Mouse (Mus musculus) retina, postnatal 1 day (tissue): ENCODE results near the gene Cecr2.
"Not testable (repeated sequence)": the region's sequence is repeated elsewhere in the genome, so short reads cannot be mapped to it uniquely, and the experiment has no call there.

Experiments used
- DNase-seq: peaks from one replicate; pipeline ENCODE4 v3.0.0-alpha.2; 2012

Cecr2 gene

DNA sequence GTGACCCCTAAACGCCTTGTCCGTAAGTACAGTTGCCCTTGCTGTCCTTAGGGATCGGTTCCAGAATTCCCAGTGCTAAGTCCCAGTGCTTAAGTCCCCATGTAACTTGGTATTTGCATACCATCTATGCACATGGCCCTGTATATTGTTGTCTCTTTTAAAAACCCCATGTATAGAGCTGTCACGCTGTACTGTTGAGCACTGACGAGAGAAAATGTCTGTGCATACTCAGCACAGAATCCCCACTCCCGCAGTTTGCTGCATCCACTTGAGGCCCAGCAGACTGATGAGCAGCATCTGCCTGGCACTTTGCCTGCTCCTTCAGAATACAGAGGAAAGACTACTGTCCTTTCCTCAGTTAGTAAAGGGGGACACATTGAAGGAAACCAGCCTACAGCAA, 107.6 kb downstream of the Cecr2 start:
- DNase-seq: no peak

DNA sequence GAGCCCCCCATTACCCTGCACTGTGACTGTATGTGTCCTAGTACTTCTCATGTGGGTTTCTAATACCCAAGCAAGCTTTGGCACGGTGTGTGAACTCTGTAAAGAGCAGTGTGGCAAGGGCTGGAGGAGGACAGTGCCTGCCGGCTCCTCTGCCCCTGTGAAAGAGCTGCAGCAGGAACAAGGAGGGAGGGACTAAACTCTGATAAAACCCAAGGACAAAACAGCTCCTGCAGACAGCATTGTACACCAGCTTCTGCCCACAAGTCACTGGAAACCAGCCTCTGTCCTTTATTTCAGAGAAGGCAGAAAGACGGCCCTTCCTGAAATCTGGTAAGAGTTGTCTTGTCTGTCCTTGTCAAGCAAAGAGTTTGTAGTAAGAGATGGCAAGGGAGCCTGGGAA, 110.1 kb downstream of the Cecr2 start:
- no peak for DNase-seq

DNA sequence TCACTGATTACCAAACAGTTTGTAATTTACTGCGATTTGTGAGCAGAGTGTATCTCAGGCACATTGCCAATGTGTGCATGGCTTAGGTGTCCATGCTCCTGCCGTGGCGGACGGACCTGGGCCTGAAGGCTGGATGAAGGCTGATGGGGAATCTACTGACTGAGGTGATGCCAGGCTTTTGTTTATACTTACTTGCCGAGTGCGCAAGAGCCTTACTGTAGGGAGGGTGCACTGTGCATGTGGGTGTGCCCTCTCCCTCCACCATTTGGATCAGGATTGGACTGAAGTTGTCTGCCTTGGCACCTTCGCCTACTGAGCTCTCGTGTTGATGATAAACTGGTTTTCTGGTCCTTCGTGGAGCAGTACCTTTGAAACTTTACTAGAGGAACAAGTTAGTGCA, 111.4 kb downstream of the Cecr2 start:
- DNase-seq: no peak

DNA sequence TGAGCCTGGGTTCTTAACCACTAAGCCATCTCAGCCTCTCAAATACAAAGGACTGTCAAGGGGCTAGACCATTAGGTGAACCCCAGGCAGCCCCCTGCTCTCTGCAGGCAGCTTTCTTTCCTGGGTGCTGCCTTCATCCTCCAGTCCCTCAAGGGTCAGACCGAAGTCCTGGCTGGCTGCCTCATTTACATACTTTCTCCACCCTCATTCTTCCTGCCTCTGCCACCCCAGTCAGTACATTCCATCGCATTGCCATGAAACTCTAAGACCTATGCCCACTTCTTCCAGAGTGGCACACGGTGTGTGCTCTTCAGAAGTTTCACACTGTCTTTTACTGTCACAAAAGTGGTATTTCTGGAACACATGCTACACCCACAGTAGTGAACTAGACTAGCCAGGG, 112.1 kb downstream of the Cecr2 start:
- DNase-seq: no peak

DNA sequence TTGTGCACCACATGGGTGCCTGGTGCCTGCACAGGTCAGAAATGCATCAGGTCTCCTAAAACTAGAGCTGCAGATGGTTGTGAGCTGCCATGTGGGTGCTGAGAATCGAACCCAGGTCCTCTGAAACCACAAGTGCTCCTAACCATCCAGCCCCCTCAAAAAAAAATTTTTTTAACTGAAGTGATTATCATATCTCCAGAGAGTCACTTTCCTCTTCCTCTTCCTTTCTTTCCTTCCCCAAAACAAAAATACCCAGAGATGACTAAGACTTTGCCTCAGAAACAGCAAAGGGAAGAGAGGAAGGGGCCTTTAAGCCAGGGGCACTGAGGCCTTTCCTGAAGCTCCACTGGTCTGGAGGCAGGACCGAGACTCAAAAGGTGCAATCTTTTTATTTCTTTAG, 116.8 kb downstream of the Cecr2 start:
- DNase-seq: no peak

DNA sequence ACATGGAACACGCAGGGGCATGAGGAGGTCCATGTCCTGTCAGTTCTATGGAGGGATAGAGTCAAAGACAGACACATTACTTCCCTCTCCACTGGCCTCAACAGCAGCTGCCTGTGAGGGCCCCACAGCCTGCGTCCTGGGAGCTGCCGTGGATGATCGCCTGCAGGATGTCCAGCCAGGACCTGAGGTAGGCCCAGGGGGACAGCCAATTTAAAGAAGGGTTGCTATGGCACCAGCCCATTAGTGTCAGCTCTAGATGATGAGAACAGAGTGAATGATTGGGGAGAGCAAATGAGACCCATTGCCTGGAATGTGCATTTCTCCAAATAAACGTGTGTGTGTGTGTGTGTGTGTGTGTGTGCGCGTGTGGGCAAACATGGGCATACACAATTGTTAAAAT, 118.2 kb downstream of the Cecr2 start:
- peak; percentile 46 for DNase-seq

DNA sequence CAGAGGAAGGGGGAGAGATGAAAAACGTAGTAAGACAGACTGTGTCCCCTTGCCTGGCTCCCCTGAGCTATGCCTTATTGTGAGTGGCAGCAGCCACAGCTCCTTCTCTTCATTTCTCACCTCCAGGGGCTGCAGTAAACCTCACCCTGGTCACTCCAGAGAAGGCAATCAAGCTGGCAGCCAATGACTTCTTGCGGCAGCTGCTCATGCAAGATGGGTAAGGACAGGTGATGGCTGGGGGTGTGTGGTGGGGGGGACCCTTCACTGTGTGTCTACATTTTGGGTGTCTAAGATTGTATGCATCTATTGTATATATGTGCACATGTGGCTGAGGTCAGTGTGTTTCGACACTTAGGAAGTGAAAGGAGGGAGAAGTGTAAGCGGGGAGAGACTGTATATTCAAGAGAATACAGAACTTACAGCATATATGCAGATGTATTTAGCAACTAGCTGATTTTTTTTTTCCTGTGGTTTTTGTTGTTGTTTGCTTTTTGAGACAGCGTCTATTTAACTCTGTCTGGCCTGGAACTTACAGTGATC, 122.0 kb downstream of the Cecr2 start:
- DNase-seq: no peak

DNA sequence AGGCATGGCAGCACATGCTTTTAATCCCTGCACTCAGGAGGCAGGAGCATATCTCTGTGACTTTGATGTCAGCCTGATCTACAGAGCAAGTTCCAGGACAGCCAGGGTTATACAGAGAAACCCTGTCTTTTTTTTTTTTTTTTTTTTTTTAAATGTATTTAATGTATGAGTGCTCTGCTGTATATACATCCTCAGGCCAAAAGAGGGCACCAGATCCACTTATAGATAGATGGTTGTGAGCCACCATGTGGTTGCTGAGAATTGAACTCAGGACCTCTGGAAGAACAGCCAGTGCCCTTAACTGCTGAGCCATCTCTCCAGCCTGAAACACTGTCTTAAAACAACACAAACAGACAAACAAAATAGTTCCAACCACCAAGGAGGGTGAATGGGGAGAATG, 122.7 kb downstream of the Cecr2 start:
- DNase-seq: peak; percentile 39

DNA sequence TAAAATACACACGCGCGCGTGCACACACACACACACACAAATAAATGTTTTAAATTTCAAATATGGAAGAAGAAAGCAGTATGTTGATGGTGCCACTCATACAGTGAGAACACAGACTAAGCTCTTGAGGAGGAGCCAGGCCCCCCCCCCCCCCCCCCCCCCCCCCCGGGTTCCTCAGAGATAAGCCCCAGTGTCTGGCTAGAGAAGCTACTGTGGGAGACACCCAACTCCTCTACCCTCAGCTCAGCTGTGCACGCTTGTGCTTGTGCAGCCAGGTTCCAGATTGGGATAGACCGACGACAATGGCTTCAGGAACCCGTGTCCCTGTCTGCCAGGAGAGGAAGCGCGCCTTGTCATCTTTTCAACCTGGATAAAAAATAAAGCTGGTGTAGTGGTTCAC, 124.0 kb downstream of the Cecr2 start:
- DNase-seq: no peak

DNA sequence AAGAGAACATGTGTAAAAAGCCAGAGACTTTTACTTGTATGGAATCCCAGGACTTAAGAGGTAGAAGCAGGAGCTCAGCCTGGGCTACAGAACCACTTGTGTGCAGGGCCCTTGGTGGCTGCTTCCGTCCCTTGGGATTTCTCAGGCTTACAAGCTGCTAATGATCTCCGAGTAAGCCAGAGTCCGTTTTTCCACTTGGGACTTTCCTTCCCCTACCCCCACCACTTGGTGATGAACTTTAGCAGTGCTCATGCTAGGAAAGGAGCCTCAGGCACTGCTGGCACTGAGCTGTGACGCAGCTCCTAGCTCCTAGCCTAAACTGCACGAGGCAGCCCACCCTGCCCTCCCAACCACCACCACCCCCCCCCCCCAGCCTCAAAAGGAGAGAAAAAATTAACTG, 124.5 kb downstream of the Cecr2 start:
- no peak for DNase-seq

DNA sequence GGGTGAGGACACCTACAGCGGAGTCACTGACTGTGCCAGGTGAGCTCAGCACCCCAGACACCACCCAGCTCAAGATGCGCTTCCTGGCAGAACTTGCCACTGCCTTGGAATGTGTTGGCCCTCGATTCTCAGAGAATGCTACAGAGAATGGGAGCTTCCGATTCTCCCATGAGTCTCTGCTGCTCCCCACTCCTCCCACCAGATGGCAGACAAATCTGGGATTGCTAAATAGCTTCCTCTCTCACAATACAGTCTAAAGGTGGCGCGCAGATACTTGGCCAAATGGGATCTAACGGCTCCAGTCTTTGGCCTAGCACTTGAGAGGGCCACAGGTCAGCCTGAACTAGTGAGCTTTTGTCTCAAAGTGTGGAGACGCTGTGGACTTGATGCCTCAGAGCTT, 126.8 kb downstream of the Cecr2 start:
- DNase-seq: peak; percentile 34

DNA sequence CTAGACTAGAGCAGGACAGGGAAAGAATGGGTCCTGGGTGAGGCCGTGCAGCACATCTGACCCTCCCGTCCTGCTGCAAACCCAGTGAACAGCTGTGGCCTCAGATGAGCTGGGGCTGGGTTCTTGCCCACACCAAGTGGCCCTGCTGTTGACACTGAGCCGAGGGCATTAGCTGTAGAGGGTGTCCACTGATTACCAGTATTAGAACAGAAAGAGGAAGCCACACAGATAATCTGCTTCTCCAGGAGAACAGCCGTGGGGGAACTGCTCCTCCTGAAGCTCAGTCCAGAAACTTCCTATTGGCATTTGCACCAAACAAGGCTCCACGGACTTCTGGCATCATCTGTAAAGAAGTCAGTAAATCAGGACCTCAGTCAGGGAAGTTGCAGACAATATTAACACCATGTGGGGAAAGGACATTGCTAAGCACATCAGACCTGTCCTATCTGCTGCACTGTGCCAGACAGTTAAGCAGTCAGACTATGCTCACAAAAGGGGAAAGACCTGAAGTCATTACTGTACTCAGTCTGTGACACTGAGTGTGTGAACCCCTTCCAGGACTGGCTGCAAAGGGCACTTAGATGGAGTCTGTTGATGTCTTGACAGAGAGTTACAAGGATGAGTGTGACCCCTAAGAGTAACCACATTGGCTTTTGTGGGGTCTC, 129.4 kb downstream of the Cecr2 start:
- peak; percentile 38 for DNase-seq

DNA sequence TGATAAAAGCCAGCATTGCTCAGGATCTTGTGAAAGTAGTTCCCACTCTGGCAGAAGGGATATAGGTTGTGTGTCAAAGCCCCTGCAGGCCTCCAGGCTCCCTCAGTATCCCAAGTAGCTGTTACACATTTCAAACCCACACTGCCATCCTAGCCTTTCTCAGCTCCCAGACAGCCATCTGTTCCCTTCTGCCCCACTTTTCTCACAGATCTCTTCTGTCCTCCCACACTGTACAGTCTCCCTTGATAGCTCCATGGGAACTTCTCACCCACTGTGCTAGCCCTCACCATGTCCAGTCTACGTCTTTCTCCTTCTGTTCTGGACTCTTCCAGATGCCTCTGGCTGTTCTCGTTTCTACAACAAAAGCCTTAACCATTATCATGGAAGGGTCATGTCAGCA, 129.9 kb downstream of the Cecr2 start:
- DNase-seq: no peak

DNA sequence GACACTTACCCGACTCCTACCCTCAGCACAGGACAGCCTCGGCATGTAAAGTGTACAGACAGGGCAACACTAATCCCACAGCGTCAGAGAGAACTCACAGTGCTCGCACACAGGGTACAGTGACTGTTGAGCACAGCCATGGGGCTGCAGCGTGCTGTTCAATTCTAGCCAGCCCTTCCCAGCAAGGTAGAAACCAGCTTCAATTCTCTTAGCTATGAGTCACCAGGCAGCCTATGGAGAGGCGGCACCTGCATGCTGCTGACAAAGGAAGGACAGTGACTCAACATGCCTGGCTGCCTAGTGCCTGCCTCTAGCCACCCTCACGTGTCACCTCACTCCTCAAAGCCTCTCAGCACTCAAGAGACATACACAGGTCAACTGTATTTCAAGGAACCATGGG, 131.8 kb downstream of the Cecr2 start:
- no peak for DNase-seq

DNA sequence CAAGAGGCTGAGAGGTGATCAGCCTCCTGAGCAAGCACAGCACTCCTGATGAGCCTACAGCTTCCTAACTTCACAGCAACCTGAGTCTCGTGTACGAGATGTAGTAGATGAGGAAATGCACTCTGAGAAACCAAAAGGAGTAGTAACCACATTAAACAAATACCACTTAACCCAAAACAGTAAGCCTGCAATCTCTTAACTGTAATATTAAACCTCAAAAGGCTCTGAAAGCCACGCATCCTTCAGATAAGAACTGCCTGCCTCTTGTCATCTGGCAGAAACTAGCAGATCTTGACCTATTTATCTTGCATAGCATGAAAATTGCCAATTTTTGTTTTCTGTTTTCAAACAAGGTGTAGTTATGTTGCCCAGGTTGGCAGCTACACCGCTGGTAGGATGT, 132.7 kb downstream of the Cecr2 start:
- no peak for DNase-seq

DNA sequence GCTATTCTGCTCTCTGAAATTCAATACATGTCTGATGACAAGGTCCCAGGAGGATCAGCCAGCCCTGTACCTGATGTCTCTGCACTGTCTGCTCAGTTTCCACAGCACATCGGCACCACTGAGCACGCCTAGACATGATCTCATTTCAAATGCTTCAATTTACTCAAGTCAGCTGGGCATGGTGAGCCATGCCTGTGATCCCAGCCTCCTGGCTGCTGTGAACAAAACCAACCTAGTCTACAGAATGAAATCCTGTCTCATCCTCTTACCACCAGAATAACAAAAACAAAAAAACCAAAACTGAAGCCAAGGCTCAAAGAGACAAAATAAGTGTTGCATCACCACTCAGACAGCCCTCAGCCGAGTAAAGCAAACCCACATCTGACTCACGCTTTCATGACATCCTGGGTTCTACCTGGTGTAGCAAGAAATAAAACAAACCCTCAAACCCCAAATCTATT, 133.4 kb downstream of the Cecr2 start:
- DNase-seq: no peak

DNA sequence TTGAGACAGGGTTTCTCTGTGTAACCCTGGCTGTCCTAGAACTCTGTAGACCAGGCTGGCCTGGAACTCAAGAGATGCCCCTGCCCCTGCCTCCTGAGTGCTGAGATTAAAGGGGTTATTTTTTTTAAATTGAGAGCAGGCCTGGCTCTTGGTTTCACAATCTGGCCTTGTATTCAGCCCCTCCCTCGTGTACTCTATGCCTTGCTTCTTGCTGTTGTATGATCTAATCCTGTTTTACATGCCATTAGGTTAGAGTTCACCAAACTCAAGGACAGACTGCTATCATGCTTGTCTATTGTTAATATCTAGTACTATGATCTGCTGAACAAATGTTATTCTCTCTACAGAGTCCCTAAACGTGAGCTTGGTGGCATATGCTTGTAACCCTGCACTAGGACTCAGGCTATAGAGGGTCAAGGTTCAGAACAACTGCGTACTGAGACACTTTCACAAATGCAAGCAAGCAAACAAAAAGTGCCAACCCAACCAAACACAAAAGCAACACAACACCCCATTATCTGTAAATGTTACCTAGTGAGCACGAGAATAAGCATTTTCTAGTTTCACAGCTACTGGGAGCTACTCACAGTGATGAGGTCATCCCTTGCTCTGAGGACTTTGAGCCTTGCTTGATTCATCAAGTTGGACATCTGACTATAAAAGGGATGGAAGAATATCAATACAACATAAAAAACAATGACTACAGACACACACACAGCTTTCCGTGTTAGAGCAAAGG, 141.0 kb downstream of the Cecr2 start:
- DNase-seq: no peak

DNA sequence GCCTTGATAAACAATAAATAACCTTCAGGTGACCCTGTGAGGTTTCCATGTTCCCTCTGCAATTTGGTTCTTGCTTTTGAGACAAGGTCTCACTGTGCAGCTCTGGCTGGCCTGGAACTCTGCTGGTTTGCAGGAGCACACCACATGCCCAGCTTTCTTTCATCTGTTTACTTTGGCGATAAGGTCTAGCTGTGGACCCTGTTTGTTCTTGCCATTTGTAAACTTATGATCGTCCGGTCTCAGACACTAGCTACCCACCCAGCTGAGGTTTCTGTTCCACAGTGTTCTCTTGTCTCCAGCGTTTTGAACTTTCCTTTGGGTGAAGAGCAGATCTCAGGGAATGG, 141.5 kb downstream of the Cecr2 start:
- no peak for DNase-seq

DNA sequence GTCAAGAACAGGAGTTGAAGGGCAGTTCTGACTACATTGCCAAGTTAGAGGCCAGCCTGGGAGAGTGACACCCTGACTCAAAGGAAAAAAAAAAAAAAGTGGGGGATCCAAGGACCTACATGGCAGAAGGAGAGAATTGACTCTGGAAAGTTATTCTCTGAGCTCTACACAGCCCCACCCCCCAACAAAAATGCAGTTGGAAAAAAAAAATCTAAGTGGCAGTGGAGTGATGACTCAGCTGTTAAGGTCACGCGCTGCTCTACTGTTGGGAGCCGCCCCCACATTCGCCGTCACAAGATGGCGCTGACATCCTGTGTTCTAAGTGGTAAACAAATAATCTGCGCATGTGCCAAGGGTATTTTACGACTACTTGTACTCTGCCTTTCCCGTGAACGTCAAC, 145.8 kb downstream of the Cecr2 start:
- not testable (repeated sequence) for DNase-seq

DNA sequence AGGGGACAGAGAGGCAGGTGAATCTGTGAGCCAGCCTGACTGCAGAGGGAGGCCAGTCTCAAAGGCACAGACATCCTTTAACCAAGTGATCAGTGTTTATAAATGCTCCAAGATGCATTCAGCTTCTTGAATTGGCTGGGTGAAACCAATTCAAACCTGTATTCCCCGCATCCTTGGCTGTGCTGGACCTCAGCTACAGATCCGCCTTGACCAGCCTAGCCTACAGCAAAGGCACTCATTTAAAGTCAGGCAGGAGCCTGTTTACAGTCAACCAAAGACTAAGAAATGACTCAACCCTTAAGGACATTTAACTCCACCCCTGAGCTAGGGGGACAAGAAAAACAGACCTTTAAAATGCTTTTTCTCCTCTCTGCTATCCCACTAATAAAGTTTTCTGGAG, 153.1 kb downstream of the Cecr2 start:
- DNase-seq: no peak

DNA sequence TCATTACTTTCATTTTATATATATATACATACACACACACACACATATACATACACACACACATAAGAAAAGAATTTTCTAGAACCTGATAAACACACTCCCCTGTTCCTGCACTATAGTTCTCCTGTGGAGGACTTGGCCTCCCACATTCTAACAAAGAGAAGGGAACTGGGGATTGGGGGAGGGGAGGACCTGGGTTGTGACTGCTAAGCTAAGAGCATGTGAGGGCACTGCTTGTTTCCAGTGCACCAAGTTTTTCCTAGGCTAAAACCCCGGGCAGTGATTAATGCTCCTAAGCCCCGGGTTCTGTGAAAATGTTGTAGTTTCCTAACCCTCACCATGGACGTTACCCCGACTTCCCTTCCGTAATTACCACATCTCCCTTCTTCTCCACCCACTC, 154.0 kb downstream of the Cecr2 start:
- DNase-seq: no peak
